Mouse (Mus musculus) layer of hippocampus, postnatal 10 days (tissue): ENCODE results near the gene Prpf4. TPM values are rescaled to one million over a fixed set of nuclear protein-coding genes. Genes with fewer than 3 reads are reported as not detected.

ENCODE experiments used
- DNase-seq, 2 experiments: peaks; one replicate each; pipeline ENCODE4 v3.0.0; 2021; ENCODE audit warnings: low spot score in 2 of 2
- total RNA-seq, 2 experiments: library from RNA; stranded (reverse); gene quantifications; 2 replicates each; pipeline ENCODE4 v1.2.3; 2021

Prpf4 gene
- total RNA-seq, 2 experiments from 2014 or later, result 13.6 to 14.0 TPM

DNA sequence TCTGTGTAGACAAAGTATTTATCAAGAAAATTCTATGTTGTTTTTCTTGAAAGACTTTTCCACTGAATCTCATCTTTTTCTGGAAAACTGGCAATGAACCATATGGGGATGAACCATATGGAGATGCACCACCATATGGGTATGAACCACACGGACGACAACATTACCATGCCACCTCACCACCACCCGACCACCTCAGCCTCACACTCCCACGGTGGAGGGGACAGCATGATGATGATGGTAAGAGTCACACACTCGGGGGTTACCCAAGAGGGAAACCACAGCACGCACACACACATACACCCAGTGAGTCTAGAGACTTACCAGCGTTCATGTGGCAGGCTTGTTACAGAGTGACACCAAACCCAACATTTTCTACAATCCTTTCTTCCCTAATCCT, 23.2 kb upstream of the Prpf4 start:
- no peak for DNase-seq

DNA sequence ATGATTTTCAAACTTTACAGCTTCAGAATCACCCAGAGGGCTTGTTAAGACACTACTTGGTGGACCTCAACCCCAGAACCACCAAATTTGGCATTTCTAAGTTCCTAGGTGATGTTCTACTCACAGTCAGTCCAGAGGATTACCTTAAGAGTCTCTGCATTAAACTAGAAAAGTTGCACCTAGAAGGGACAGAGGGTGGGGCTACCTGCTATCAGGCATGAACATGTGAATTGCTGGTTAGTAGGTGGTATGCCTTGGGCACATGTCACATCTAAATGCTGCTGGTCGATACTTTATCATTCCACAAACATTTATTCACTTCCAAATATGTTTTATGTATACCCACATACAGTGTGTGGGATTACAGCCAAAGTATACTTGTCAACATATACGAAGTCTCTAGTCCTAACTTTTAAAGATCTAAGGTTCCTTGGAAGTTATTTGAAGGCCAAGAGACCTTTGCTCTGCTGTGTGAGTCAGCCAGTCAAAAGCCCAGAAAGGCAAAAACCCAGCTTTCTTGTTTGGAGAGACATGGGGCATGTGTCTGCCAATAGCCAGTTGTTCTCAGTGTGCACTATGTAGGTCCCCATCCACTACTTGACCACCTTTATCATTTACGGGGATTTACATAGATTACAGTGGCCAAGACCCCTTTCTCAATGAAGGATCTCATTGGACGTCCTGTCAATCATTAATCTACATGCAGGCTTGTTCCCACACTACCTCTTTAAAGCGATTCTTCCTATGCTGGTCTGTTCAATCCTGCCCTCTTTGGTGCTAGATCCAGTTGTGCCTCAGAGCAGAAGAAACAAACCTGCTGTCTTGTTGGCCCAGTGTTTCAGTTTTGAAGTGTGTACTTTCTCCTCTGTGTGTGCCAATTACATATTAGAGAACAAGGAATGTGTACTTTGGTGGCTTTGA, 18.7 kb upstream of the Prpf4 start:
- DNase-seq, result no peak

DNA sequence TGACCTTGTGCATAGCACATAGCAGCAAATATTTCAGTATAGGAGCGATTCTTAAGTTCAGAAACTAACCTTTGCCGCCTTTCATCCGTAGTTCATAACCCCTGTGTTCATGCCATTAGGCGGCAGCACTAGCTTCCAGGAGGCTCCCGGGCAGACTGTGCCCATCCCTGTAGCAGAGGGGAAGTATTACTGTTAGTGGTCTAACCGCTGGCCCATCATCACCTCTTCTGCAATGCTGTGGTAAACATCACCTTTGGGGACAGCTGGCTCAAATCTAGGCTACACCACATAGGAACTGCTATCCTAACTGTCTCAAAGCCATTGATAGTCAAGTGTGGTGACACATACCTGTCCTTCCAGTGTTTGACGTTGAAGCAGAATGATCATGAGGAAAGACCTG, 16.7 kb upstream of the Prpf4 start:
- no peak for DNase-seq

DNA sequence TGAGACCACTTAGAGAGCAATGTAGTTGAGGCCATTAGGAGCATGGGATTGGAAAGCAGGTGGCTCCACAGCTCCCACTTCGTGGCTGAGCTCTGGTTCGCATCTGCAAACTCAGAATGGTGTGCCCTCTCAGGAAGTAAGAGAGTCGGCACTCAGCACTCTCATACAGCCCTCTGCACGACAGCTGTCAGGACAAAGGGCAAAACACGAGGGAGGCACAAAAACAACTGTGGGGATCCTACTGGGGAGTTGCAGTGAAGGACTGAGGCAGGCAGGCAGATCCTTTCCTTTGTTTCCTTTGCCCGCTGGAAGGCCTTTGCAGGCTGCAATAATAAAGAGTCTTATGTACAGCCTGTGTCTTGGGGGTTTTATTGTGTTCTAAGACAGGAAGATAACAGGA, 15.1 kb upstream of the Prpf4 start:
- no peak for DNase-seq

DNA sequence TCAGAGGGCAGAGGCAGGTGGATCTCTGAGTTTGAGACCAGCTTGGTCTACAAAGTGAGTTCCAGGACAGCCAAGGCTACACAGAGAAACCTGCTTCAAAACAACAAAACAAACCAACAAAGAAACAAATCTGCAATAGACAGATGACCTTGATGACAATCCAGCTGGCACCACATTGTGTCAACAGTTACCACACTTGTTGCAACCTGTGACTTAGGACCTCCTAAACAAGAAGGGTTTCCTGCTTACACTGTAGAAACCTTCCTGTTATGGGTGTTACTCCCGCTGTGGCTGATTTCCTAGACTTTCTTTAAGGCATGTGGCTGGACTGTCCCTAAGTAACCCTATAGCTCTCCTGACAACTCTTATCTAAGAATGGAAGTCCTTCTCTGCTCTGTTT, 12.8 kb upstream of the Prpf4 start:
- DNase-seq, result no peak

DNA sequence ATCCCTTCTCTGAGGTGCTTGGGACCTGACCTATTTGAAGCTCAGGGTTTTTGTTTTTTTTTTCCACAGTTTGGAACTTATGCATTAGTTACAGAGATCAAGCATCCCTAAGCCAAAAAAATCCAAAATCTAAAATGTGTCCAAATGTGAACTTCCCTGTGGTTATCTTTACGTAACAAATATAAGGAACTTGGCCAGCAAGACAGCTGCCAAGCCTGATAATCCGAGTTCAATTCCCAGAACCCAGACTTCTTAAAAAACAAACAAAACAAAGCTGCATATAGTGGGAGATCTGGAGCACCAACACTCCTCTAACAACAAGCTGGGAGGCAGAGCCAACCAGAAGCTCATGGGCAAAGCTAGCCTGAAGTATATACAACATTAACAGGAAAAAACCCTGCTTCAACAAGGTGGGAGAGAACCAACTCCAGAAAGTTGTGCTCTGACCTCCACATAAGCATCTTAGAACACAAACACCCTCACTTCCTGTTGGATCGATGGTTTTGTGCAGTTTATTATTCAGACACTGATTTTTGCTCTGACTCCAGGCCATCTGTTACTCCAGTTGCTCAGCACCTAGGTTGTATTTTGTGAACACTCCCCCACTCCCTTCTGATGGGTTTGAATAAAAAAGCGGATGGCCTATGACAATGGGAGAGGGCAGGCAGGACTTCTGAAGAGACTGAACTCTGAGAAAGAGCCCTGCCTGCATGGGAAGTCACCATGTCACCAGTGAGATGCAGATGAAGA, 10.8 kb upstream of the Prpf4 start:
- DNase-seq, result no peak

DNA sequence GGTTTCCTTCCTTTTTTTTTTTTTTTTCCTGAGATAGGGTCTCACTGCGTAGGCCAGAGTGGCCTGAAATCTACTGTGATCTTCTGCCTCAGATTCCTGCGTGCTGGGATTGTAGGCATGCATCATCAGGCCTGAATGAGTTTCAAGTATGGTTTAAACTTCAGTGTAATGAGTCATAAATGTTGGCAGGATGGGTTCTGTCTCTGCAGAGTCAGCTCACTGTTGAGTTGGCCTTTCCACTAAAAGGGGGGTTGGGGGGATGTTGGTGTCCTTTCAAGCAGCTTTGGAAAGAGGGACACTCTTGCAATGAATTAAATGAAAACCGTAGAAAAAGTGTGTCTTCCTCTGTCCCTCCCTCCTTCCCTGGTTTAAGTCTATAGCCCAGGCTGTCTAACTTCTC, 9.6 kb upstream of the Prpf4 start:
- no peak for DNase-seq

DNA sequence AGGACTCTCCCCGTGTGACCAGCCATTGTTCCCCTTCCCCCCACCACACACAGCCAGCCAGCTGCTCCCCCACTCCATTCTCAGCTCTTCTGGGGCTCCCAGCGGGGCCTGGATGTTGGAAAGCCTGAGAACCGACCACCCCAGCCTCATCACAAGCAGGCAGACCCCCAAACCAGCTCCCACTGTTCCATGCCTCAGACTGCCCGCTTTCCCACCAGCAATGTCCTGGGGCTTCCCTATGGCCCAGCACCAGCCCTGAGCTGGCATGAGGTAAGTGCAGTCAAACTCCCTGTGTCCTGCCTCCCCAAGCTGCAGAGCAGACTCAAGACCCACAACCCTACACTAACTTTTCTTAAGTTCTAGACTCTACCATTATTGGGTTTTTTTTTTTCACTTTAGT, 2.5 kb upstream of the Prpf4 start:
- no peak for DNase-seq

DNA sequence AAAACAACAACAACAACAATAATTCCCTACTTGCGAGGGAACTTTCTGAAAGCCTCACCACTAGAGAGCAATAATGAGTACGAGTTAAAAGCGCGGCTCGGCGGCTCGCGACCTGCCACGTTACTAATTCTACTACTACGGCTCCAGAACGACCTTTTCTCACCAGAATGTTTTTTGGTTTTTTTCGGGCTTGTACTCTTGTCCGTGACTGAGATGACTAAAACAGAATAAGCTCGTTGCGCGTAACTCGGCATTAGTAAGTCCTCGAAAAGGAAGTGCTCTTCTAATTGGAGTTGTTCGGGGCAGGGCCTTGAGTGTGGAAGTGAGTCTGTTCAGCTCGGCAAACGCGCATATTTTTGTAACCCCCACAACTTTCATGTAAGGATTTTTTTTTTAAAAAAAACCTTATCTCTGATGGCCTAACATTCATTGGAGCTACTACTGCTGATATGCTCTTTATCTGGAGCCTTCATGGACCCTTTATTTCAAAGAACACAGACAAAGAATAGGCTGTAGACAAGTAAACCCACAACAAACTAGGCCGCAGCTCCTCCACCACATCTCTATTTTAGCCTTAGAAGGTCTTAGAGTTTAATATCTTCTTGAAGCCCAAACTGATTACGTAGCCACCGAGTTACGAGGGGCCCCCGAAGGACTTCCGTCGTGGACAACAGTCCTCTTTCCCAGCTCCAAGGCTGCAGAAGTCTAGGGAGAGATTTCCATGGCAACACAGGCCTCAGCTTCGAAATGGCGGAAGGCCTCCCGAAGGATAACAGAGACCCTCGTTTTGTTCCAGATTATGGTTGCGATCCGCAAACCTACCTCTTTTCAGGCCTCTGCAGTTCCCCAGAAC, 641 bp upstream of the Prpf4 start:
- peak; percentile 34 to 57 for DNase-seq

DNA sequence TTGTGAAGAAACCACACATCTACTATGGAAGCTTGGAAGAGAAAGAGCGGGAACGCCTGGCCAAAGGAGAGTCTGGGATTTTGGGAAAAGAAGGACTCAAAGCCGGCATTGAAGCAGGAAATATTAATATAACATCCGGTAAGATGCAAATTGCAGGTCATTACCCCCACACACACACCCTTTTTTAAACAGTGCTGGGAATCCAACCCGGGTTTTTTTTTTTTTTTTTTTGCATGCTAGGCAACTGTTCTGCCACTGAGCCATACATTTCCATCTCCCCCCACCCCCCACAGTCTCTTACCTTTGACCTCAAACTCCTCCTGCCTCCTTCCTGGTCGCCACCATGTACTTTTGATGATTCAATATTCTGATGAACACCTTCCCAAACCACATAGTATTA, 1.0 kb downstream of the Prpf4 start:
- no peak for DNase-seq

DNA sequence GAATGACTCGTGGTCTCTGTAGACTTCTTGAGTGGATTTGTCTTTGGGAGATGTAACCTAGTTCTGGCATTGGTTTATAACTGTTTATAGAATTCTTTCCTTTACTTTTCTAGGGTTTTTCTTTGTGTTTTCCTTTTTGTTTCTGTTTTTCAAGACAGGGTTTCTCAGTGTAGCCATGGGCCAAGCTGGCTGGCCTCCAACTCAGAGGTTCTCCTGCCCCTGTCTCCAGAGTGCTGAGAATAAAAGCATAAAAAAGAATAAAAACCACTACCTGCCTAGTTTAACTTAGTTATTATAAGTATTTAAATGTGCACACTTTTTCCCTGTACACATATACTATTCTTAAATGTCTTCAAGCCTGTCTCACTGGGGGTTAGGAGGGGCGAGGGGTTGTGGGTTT, 1.7 kb downstream of the Prpf4 start:
- no peak for DNase-seq

DNA sequence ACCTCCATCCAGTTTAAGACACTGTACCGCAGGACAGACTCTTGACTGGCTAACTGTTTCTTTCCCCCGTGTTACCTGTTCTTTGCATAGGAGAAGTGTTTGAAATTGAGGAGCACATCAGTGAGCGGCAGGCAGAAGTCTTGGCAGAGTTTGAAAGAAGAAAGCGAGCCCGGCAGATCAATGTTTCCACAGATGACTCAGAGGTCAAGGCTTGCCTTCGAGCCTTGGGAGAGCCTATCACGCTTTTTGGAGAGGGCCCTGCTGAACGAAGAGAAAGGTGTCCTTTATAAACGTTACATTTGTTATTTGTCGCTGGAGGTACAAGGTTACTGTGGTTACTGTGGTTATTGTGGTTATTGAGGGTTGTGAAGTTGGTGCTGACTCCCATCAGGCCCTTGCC, 3.0 kb downstream of the Prpf4 start:
- DNase-seq, result no peak

DNA sequence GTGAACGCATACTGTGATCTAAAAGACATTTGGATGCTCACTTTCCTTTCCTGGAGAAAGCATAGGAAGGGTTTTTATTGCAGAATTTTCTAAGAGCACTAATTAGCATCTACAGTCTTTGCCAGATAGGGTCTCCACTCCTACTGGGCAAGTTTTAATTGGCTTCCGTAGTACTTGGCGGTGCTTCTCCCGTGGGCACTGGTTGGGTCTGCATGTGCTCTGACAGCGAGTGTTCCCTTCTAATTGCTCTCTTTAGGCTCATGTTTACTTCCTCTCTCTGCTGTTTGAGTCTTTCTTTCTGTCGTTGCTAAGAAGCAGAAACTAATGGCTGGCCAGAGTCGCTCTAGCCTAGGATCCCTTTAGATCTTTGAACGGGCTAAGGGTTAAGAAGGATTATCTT, 9.9 kb downstream of the Prpf4 start:
- DNase-seq, result no peak

DNA sequence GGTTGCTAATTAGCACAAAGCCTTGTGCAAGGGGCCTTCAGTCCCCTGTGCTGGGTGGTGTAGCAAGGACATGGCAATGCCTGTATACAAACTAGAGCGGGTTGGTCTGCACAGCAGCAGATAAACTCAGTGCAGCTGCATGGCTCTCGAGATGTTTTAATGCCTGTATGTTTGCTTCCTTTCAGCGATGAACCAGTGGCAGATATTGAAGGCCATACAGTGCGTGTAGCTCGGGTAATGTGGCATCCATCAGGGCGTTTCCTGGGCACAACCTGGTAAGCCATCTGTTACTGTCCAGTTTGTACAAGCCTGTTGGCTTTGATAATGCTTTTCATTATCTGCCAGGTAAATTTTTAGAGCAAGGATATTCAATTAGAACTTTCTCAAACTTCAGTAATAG, 10.5 kb downstream of the Prpf4 start:
- DNase-seq, result no peak

DNA sequence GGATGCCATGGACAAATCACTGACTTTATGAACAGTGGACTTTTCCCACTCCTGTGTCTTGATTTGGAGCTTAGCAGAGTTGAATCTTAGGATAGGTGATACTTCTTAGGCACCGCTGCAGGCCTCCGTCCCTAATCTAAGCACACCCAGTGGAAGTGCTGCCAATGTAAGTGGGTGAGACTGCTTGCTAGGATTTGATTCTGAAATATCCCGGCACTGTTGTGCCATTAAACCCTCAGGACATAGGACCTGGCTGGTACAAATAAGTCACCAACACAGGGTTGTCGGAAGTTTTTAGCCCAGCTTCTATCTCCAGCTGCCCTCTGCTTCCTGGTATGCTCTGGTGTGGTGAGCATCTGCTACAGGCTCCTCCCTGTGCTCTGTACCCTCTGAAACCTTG, 17.3 kb downstream of the Prpf4 start:
- DNase-seq, result no peak

DNA sequence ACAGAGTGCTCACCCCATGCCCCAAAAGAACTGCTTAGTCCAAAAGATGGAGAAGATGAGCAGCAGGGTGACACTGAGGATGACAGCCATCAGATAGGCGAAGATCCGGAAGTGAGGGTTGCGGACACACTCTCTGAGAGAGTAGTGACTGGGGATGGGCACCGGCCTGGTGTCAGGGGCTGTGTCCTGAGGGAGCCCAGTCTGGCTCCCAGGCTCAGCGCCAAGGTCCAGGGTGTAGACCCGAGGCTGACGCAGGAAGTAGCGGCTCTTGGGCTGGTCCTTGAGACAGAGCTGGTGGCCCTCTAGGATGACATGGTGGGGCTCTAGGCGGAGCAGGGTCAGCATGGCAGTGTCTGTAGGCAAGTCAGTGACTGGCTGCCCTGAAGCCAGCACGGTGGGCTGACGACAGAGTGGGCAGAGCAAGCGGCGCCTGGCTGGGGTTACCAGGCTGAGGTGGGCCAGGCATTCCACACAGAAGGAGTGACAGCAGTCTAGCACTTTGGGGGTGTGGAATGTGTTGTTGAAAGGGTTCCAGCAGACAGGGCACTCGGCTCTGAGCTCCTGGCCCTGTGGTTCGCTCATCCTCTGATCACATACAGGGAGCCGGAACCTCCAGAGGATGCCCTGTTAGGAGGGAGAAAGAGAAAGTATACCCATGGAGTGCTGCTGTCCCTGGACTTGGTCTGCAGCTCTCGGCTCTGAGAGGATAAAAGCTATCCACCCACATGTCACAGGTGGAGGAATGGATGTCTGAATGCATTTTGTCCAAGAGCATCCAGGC, 19.6 kb downstream of the Prpf4 start:
- DNase-seq, result no peak

DNA sequence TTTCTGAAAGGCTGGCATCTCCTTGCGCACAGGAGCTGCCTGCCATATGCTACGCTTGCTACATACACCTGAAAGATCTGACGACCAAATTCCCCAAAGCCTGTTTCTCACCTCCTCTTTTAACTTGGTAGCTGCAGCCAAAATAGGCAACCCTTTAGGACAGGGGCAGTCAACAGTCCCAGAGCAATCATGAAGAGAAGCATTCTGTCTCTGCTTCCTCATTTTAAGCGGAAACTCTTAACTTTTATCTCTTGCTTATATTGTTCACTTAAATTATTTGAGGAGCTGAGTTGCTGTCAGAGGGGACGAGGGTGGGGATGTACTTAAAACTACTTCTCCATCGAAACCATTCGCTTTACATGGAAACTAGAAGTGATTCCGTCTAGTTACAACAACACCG, 21.0 kb downstream of the Prpf4 start:
- no peak for DNase-seq

DNA sequence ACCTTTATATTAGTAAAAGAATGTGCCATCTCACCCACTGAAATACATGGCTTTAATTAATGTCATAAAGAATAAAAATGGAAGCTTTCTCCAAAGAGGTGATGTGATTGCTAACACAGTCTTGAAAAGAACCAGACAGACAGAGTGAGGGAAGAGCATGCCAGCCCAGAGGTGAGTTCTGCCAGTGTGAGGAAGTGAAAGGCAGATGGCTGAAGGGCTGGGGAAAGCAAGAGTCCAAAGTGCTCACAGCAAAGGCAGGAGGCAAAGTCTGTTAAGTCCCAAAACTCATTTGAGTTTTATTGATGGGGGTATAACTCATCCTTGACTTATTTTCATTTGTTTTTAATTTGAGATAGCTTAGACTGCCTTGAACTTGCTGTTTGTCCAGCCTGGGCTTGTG, 22.1 kb downstream of the Prpf4 start:
- DNase-seq, result no peak

DNA sequence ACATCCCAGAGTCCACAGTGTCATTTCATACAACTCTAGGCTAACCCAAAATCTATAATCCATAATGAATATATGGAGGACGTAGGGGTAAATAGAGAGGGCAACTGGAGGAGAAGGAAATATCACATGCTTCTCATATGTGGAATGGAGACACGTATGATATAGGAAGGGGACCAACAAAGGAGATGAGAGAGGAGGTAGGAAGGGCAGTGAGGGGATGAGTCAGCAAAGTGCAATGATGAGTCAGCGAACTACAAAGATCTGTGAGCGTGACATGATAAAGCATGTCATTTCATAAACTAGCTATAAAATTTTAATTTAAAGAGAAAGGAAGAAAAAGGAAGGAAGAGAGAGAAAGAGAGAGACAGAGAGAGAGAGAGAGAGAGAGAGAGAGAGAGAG, 22.9 kb downstream of the Prpf4 start:
- DNase-seq, result no peak

DNA sequence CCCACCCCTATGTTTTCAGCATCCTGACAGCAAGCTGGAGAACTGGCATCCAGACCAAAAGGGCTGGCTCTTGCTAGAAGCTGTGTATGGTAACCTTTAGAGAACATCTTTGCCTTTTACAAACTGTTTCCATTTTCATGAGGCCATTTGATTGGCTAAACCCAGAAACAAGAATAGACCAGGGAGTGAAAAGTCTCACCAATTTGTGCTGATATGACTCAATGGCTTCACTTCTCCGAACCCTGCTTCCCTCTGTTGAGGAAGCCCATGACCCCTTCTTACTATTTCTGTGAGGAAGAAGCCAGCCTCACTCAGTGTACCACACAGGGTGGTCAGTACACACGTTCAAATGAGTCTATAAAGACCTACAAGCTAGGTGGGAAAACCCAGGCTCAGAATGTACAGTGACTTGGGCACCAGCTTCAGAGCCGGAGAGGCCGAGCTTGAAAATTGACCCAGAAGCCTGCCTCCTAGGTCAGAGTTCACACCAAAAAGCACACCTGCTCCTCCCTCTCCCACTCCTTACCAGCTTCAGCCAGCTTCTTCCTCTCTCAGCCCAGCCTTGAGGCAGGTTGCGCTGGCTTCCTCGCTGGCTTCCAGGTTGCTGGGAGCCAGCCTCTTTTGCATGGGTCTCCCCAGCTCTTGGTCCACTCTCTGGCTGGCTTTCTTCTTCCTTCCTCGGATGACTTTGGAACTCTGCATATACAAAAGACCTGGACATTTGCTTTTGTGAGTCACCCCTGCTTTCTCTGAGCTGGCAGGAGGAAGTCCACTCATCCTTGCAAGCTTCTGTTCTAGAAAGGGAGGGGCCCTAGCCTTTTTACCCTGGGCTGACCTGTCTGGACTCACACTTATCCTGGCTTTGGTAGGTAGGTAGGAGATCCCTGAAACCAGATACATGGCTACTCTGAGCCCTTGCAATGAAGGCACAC, 25.6 kb downstream of the Prpf4 start:
- DNase-seq, result no peak
